Mouse (Mus musculus): ENCODE data around the gene Snx15.
A peak's percentile ranks its signal among the peaks of the same experiment; 100 is the strongest.

The Snx15 gene

GRCm38 (mm10) chr19:6121761-6122160 lies 6.3 kb downstream of the Snx15 start:
- DNase-seq (ENCODE audit: low spot score in 2 of 2): no peak

GRCm38 (mm10) chr19:6118677-6119185 lies 9.4 kb downstream of the Snx15 start:
- DNase-seq (ENCODE audit: low spot score in 2 of 2): no peak

- DNase-seq (ENCODE audit: low spot score in 2 of 2): peak; percentile 86 to 93
These were observed 10.0 kb downstream of the Snx15 start, which contains the start of gene Sac3d1 for GRCm38 (mm10) chr19:6117986-6118676. TSS of gene Sac3d1 (minus strand) at chr19:6118650.

- DNase-seq (ENCODE audit: low spot score in 2 of 2): peak in 1 of 2 experiments; percentile 17
These were observed 10.6 kb downstream of the Snx15 start for GRCm38 (mm10) chr19:6117346-6117985.

GRCm38 (mm10) chr19:6116113-6116850 lies 11.8 kb downstream of the Snx15 start:
- DNase-seq (ENCODE audit: low spot score in 2 of 2): peak in 1 of 2 experiments; percentile 15

GRCm38 (mm10) chr19:6113116-6113515 lies 15.0 kb downstream of the Snx15 start:
- no peak for DNase-seq (ENCODE audit: low spot score in 2 of 2)

- no peak for DNase-seq (ENCODE audit: low spot score in 2 of 2)
These were observed 22.5 kb downstream of the Snx15 start, which contains the start of gene Naaladl1 for GRCm38 (mm10) chr19:6105586-6105985. TSS of gene Naaladl1 (plus strand) at chr19:6105782.

- no peak for DNase-seq (ENCODE audit: low spot score in 2 of 2)
These were observed 23.6 kb downstream of the Snx15 start for GRCm38 (mm10) chr19:6104476-6104875.

- DNase-seq (ENCODE audit: low spot score in 2 of 2): peak; percentile 78 to 86
These were observed 25.8 kb downstream of the Snx15 start for GRCm38 (mm10) chr19:6102169-6102853.

GRCm38 (mm10) chr19:6101186-6101585 lies 26.9 kb downstream of the Snx15 start:
- no peak for DNase-seq (ENCODE audit: low spot score in 2 of 2)

GRCm38 (mm10) chr19:6097847-6098246 lies 30.3 kb downstream of the Snx15 start:
- no peak for DNase-seq (ENCODE audit: low spot score in 2 of 2)

- DNase-seq (ENCODE audit: low spot score in 2 of 2): no peak
These were observed 34.0 kb downstream of the Snx15 start, which contains the start of gene AC131692.1 for GRCm38 (mm10) chr19:6094119-6094518. TSS of gene AC131692.1 (plus strand) at chr19:6094419.

GRCm38 (mm10) chr19:6088841-6089240 lies 39.3 kb downstream of the Snx15 start:
- no peak for DNase-seq (ENCODE audit: low spot score in 2 of 2)

GRCm38 (mm10) chr19:6085417-6085879 lies 42.7 kb downstream of the Snx15 start:
- DNase-seq (ENCODE audit: low spot score in 2 of 2): peak; percentile 63 to 83

GRCm38 (mm10) chr19:6084478-6085248 lies 43.4 kb downstream of the Snx15 start, which contains the start of the genes Zfpl1 and Cdca5:
TSS of gene Zfpl1 (minus strand) at chr19:6084956.
TSS of gene Cdca5 (plus strand) at chr19:6084983.
- peak; percentile 93 to 97 for DNase-seq (ENCODE audit: low spot score in 2 of 2)

- no peak for DNase-seq (ENCODE audit: low spot score in 2 of 2)
These were observed 45.9 kb downstream of the Snx15 start, which contains the start of gene Gm28374 for GRCm38 (mm10) chr19:6082156-6082555. TSS of gene Gm28374 (minus strand) at chr19:6082256.

- DNase-seq (ENCODE audit: low spot score in 2 of 2): no peak
These were observed 48.1 kb downstream of the Snx15 start, which contains the start of gene Tmem262 for GRCm38 (mm10) chr19:6079983-6080480. TSS of gene Tmem262 (plus strand) at chr19:6080033.

GRCm38 (mm10) chr19:6076564-6077393 lies 51.3 kb downstream of the Snx15 start, which contains the start of gene Vps51:
TSS of gene Vps51 (minus strand) at chr19:6077231.
- peak; percentile 79 to 87 for DNase-seq (ENCODE audit: low spot score in 2 of 2)

- no peak for DNase-seq (ENCODE audit: low spot score in 2 of 2)
These were observed 54.2 kb downstream of the Snx15 start for GRCm38 (mm10) chr19:6073889-6074288.
